Mouse (Mus musculus) CH12F3 (cell line): ENCODE results near the gene Fosb.

ENCODE experiments used
- in situ Hi-C: fragments of 300-500 bp; cut with MboI; formaldehyde crosslinking; loops from 2 replicates; pipeline ENCODE4 v1.14.3; 2020; ENCODE audit warnings: low sequenced_read_pairs

Gene Fosb

DNA sequence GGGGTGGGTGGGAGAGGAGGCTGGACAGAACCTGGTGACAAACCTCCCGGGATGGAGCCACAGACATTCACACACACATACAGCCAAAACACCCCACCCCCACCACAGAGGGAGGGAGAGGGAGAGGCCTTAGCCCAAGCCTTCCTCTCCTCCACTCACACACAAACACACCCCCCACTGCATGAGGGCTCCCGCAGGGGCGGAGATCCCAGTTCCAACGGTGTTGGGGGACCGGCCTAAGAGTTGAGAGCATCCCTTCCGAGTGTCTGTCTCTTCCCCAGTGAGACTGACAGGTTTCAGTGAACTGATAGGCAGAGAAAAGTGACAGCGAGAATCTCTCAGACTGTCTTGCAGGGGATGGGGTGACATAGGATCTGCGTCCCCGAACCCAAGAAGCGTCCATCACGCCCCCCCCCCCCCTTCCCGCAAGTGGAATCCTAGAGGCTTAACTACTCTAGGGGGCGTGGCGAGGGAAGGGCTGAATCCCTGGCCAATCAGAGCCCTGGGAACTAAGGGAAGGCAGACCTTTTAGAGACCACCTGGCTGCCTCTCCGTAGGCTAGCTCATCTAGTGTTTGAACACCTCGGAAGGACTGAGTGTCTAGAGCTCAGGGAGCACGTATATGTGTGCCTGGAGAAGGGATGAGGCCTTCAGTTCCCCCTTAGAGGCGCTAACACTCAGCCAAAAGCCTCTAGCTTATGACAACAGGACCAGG lies 2.0 kb downstream of the Fosb start:
- in situ Hi-C loops = loop anchor here (5.0 kb wide), 1 partner anchor 34 kb away; the partner anchor contains the start of gene Ercc1

- in situ Hi-C loops = loop anchor here (5.0 kb wide), 1 partner anchor 35 kb away; the partner anchor contains the start of gene Ercc1
Observed at GRCm38 (mm10) chr7:19306819-19307738, 2.8 kb downstream of the Fosb start.

DNA sequence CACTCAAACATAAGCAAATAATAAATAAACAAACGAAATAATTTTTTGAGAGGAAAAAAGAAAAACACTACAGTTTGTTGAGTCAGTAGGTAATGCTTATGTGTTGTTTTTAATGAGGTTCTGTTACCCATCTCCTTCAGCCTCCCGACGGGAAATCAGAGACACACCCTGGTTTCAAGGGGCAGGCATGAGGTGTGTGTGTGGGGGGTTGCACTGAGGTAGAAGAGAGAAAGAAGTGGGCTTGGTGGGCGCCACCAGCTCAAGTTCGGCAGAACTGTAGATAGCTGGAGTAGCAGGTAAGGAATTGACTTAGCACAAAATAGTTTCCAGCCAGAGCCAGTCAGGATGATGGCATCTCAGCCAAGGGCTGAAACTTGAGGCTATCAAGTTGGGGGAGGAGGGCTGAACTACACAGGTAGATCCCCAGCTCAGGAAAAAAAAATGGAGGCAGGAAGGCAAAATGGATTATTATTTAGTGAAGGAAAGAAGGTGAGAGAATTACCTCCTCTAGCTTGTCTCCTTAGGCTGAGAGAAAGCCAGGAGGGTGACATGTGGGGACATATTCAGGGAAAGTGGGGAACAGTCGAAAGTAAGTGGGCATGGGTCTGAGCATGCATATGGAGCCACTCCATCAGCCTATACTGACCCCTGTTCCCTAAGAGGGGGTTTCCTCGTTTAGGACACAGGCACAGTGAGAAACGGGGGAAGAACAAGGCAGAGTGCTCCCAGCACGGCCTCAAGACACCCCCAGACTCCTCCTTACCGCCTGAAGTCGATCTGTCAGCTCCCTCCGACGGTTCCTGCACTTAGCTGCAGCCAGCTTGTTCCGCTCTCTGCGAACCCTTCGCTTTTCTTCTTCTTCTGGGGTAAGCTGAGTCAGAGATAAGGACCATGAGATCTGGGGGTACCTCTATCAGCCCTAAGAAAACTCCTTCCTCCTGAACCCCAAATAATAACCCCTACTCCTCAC lies 3.8 kb downstream of the Fosb start:
- in situ Hi-C loops = loop anchor here (5.0 kb wide), 1 partner anchor 36 kb away; the partner anchor contains the start of gene Ercc1

GRCm38 (mm10) chr7:19305413-19305735 lies 4.5 kb downstream of the Fosb start:
- in situ Hi-C loops = loop anchor here (5.0 kb wide), 1 partner anchor 37 kb away; the partner anchor contains the start of gene Ercc1

DNA sequence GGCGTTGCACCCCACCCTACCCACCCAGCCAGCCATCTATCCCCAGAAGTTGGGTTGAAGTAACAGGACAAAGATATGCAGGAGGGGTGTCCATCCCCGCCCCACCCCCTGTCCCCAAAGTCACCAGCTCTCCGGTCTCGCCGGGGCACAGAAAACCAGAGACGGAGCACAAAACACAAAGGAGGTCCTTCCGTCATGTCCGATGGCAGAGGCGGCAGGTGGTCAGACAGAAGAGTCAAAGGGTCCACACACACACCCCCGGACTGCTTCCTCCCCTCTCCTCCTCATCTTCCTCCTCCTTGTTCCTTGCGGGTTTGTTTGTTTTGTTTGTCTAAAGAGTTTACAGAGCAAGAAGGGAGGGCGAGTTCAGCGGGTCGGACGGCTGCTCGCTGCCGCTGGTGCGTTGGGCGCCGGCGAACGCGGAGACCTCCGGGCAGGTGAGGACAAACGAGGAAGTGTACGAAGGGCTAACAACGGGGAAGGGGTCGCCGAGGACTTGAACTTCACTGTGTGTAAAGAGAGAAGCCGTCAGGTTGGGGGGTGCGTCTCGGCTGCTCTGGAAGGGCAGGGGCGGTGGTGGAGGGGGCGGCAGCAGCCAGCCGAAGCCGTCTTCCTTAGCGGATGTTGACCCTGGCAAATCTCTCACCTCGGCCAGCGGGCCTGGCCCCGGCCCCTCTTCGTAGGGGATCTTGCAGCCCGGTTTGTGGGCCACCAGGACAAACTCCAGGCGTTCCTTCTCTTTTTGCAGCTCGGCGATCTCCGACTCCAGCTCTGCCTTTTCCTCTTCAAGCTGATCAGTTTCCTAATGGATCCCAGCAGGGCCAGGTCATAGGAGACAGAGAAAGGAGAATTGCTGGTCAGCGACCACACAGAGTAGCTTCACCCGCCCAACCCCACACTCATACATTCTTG lies 5.1 kb downstream of the Fosb start:
- in situ Hi-C loops = loop anchor here (5.0 kb wide), 1 partner anchor 38 kb away; the partner anchor contains the start of gene Ercc1

GRCm38 (mm10) chr7:19303770-19304169 lies 6.1 kb downstream of the Fosb start:
- in situ Hi-C loops = no loop called here

GRCm38 (mm10) chr7:19303046-19303305 lies 6.9 kb downstream of the Fosb start:
- in situ Hi-C loops = no loop called here

- in situ Hi-C loops = no loop called here
Observed at GRCm38 (mm10) chr7:19302264-19303045, 7.4 kb downstream of the Fosb start.

GRCm38 (mm10) chr7:19301461-19302263 lies 8.2 kb downstream of the Fosb start:
- in situ Hi-C loops = no loop called here

DNA sequence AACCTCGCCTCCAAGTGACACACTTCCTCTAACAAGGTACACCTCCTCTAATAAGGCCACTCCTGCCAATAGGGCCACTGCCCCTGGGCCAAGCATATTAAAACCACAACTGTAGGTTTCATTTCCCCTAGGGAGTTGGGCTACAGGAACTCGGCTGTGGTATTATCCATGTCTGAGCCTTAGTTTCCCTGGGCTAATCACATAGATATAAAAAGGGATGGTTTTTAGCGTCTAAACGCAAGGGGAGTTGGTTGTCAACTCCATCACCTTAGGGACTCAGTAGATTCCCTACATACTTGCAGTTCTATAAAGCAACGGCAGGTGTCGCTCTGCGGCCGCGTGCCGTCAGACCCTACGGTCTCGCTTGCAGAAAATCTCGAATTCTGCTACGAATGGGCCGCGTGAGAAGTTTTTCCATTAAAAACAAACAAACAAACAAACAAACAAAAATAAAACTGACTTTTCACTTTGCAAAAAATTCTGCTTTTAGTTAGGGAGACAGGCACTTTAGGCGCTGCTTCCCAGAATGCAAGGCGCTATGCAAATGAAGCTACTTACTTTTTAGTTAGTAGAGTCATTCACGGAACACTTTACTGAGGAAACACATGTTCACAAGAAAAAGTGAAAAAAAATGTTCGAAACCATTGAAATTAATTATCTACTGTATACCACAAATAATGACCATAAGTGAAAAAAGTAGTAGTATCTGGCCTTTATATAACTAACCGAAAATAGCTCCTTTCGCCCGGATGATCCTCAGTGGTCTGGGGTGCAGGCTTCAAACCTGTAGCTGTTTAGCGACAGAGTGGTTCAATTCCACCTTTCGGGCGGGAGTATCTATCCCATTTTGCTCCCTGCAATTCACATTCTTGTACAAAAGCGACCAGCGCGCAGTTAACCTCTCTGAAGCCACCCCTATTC lies 9.1 kb downstream of the Fosb start:
- in situ Hi-C loops = no loop called here

- in situ Hi-C loops = no loop called here
Observed at GRCm38 (mm10) chr7:19299194-19299593, 10.7 kb downstream of the Fosb start.

DNA sequence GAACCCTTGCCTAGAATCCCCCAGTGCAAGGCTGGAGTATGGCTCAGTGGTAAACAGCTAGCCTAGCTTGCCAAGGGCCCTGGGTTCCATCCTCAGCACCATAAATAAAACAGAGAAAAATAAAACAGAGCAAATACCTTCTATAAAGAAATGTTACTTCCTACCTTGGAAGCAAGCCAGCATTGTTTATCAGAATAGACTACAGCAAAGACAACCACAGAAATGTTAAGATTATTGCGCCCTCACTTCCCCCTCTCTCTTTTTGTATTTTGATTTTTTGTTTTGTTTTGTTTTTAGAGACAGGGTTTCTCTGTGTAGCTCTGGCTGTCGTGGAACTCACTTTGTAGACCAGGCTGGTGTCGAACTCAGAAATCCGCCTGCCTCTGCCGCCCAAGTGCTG lies 12.1 kb downstream of the Fosb start:
- in situ Hi-C loops = no loop called here

DNA sequence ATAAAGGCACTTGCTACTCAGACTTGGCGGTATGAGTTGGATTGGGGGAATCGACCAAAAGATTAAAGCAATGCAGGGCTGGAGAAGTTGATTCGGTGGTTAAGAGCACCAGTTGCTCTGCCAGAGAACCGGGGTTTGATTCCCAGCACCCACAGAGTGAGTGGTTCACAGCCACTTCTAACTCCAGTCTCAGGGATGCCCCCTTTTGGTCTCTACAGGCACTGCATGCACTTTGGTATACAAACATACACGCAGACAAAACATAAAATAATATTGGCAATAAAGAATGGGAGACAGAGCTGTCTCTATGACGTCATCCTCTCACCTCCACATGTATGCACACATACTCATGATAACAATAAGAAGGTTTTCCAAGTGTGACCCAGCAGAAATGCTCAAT lies 12.8 kb downstream of the Fosb start:
- in situ Hi-C loops = no loop called here

- in situ Hi-C loops = no loop called here
Observed at GRCm38 (mm10) chr7:19295503-19296185, 14.2 kb downstream of the Fosb start.

DNA sequence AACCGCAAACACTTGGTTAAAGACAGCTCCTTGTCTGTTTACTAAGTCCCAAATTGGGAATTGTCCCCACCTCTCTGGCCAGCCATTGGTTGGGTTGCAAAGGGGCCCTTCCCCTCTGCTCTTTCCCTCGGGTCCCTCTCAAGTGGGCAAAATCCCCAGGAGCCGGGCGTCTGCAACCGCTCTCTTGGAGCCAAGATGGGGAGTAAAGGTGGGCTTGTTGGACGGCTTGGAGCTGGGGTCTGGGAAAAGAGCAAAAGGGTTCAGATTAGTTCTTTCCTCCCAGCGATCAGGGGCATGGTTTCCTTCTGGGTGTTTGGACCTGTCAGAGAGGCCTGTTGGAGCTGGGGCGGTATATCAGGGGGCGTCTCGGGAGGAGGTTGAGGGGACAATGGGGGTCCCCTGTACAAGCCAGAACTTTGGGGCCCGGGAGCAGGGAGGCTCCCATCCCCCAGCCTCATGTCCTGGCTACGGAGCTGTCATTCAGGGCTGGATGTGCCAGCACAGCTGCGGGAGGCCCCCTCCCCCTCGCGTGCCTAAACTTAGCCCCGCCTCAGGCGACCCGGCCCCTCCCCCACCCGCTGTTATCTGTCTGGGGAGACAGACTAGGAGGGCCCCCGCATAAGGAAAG lies 18.8 kb downstream of the Fosb start:
- in situ Hi-C loops = no loop called here

- in situ Hi-C loops = loop anchor here (5.0 to 10.0 kb wide), 2 partner anchors 67 to 90 kb away; no protein-coding TSS in a partner anchor
Observed at GRCm38 (mm10) chr7:19284763-19285162, 25.1 kb downstream of the Fosb start.
